Mouse (Mus musculus): ENCODE data around the gene Slc25a25.

DNA sequence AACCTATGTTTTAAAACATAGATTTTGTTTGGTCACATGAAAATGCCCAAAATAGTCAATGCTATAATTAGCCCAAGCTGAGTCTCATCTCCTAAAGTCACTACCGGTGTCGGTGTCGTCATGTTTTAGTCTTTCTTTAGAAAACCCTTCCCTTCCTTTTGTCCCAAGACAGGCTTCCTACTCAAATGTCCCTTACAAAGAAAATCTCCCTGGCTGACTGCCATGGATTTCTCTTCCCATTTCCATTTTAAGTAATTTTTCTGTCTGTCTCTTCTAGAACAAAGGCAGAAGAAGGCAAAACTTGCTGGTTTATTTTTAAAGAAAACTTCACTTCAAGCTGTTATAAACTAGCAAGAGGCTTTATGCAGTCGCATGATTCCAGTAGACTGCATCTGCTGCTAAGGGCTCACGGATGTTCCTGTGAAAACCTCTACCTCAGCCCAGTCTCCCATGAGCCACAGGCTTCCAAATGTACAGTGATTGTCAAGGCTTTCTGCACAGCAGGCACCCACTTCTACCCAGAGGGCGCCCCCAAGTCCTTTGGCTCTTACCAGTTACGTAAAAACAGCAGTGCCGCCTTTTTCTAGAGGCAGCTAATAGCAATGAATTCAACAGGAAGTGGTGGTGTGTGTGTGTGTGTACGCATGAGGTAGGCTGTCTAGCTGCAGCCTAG lies 3.8 kb downstream of the Slc25a25 start:
- TF ChIP-seq POLR2A (IDR thresholded peaks at IDR 0.05; ENCODE audit: extremely low read depth, insufficient read depth, low read length) = no peak
- TF ChIP-seq CTCF (IDR thresholded peaks at IDR 0.05; ENCODE audit: extremely low read depth, insufficient read depth, low read length) = no peak

Measured in cortical plate, adult 2 months (tissue).